Mouse (Mus musculus) stomach, postnatal 0 days (tissue): ENCODE results near the gene Slc25a17. TPM values are rescaled to one million over a fixed set of nuclear protein-coding genes. Genes with fewer than 3 reads are reported as not detected.

Experiments
- ATAC-seq: fragments of 200-750 bp; cut with Nextera tagmentation; 2 replicates; pipeline ENCODE4 v1.8.0; 2017; ENCODE audit not compliant: low FRiP score, low TSS enrichment
- DNase-seq: peaks from one replicate; pipeline ENCODE4 v3.0.0-alpha.2; 2016; ENCODE audit warnings: low spot score
- H3K27ac ChIP-seq: fragments of 300-500 bp; sonication (generic); replicated peaks from 2 replicates; pipeline ENCODE4 v1.5.1; 2014; ENCODE audit warnings: mild to moderate bottlenecking, control low read depth
- H3K27me3 ChIP-seq: fragments of 300-500 bp; sonication (generic); 2 replicates; pipeline ENCODE4 v1.6.1; 2014; ENCODE audit warnings: low read length; ENCODE audit not compliant: control insufficient read depth, insufficient read depth
- H3K36me3 ChIP-seq: fragments of 300-500 bp; sonication (generic); 2 replicates; pipeline ENCODE4 v1.6.1; 2014; ENCODE audit warnings: low read length, mixed read lengths; ENCODE audit not compliant: control insufficient read depth, insufficient read depth
- H3K4me1 ChIP-seq: fragments of 300-500 bp; sonication (generic); replicated peaks from 2 replicates; pipeline ENCODE4 v1.6.1; 2014; ENCODE audit warnings: antibody characterized with exemption; ENCODE audit not compliant: control insufficient read depth, insufficient read depth
- H3K4me2 ChIP-seq: fragments of 300-500 bp; sonication (generic); replicated peaks from 2 replicates; pipeline ENCODE4 v1.6.1; 2014; ENCODE audit warnings: low read depth, mild to moderate bottlenecking, control low read depth, moderate library complexity
- H3K4me3 ChIP-seq: fragments of 300-500 bp; sonication (generic); 2 replicates; pipeline ENCODE4 v1.5.1; 2014; ENCODE audit warnings: low read depth, low read length, control low read depth
- H3K9ac ChIP-seq: fragments of 300-500 bp; sonication (generic); 2 replicates; pipeline ENCODE4 v1.6.1; 2014; ENCODE audit warnings: mild to moderate bottlenecking, low read length, control low read depth, mixed read lengths
- H3K9me3 ChIP-seq: fragments of 300-500 bp; sonication (generic); 2 replicates; pipeline ENCODE4 v1.6.1; 2016; ENCODE audit warnings: low read length; ENCODE audit not compliant: control insufficient read depth
- CTCF ChIP-seq: IDR thresholded peaks from 2 replicates; pipeline ENCODE4 v1.5.1; 2016; ENCODE audit warnings: antibody characterized with exemption, low read depth, mild to moderate bottlenecking, moderate library complexity
- EP300 ChIP-seq: optimal IDR thresholded peaks from 2 replicates; pipeline ENCODE3; 2016; ENCODE audit warnings: antibody characterized with exemption
- WGBS: fragments of 180-500 bp; shearing (Covaris S2); extraction: QIAGEN DNeasy Blood & Tissue Kit; methylation state at CpG from one replicate; pipeline ENCODE4 v1.1.7; 2014; 5-methylcytosine and 5-hydroxymethylcytosine counted together
- polyA plus RNA-seq: library from polyadenylated mRNA; unstranded; fragments of >200 nt; fragmentation: Nextera tagmentation; extraction: Ambion mirVana; gene quantifications from 2 replicates; pipeline ENCODE4 v1.2.1, GENCODE M21; 2015

The Slc25a17 gene
- polyA plus RNA-seq, 1 experiment from 2014 or later: 85.1 TPM

GRCm38 (mm10) chr15:81332517-81332916 lies 28.1 kb downstream of the Slc25a17 start:
- no peaks in the 10 kb centered on the region for H3K9me3 ChIP-seq
- DNase-seq (no peak), ATAC-seq (no peak)
- no peaks in the 10 kb centered on the region for H3K4me1 ChIP-seq
- no peaks in the 10 kb centered on the region for H3K27me3 ChIP-seq
- H3K27ac ChIP-seq: no peak overlapping the region
- TF ChIP-seq CTCF: no peak
- no peak for TF ChIP-seq EP300
- H3K36me3 ChIP-seq: peaks cover 37% of the 10 kb centered on the region
- 87% methylated on average over 4 of the region's 4 CpGs for WGBS
- no peak overlapping the region for H3K4me3 ChIP-seq
- no peak overlapping the region for H3K9ac ChIP-seq
- no peak overlapping the region for H3K4me2 ChIP-seq

GRCm38 (mm10) chr15:81330816-81331433 lies 29.7 kb downstream of the Slc25a17 start:
- DNase-seq (no peak), ATAC-seq (no peak)
- WGBS: 35% methylated on average over 3 of the region's 3 CpGs
- no peak overlapping the region for H3K9ac ChIP-seq
- H3K4me2 ChIP-seq: no peak overlapping the region
- H3K36me3 ChIP-seq: peaks cover 41% of the 10 kb centered on the region
- no peaks in the 10 kb centered on the region for H3K9me3 ChIP-seq
- no peak overlapping the region; the same call in 1 of the 2 replicates for H3K27ac ChIP-seq
- H3K4me1 ChIP-seq: no peaks in the 10 kb centered on the region
- TF ChIP-seq CTCF (no peak), EP300 (no peak)
- no peak overlapping the region for H3K4me3 ChIP-seq
- no peaks in the 10 kb centered on the region for H3K27me3 ChIP-seq

GRCm38 (mm10) chr15:81329721-81330369 lies 30.8 kb downstream of the Slc25a17 start:
- Histone ChIP-seq H3K27ac (no peak overlapping the region), H3K27me3 (no peaks in the 10 kb centered on the region), H3K4me1 (no peaks in the 10 kb centered on the region), H3K9me3 (no peaks in the 10 kb centered on the region), H3K4me2 (no peak overlapping the region), H3K36me3 (peaks cover 41% of the 10 kb centered on the region), H3K9ac (no peak overlapping the region), H3K4me3 (no peak overlapping the region)
- ATAC-seq (no peak), DNase-seq (no peak)
- WGBS: 48% methylated on average over 5 of the region's 5 CpGs
- no peak for TF ChIP-seq EP300
- no peak for TF ChIP-seq CTCF

GRCm38 (mm10) chr15:81327501-81327900 lies 33.1 kb downstream of the Slc25a17 start:
- Histone ChIP-seq H3K4me3 (no peak overlapping the region), H3K4me2 (no peak overlapping the region), H3K9me3 (no peaks in the 10 kb centered on the region), H3K36me3 (peaks cover 28% of the 10 kb centered on the region; the same call in 1 of the 2 replicates), H3K9ac (no peak overlapping the region), H3K4me1 (no peaks in the 10 kb centered on the region), H3K27ac (no peak overlapping the region), H3K27me3 (no peaks in the 10 kb centered on the region)
- no peak for TF ChIP-seq CTCF
- no peak for TF ChIP-seq EP300
- DNase-seq (no peak), ATAC-seq (no peak)
- WGBS: 88% methylated on average over 7 of the region's 7 CpGs

GRCm38 (mm10) chr15:81324979-81325378 lies 35.6 kb downstream of the Slc25a17 start:
- peaks cover 28% of the 10 kb centered on the region for H3K36me3 ChIP-seq
- no peak for ATAC-seq
- no peak for DNase-seq
- no peak overlapping the region for H3K4me3 ChIP-seq
- H3K9ac ChIP-seq: no peak overlapping the region
- no peaks in the 10 kb centered on the region for H3K4me1 ChIP-seq
- no peaks in the 10 kb centered on the region for H3K9me3 ChIP-seq
- H3K27me3 ChIP-seq: no peaks in the 10 kb centered on the region
- TF ChIP-seq EP300: no peak
- TF ChIP-seq CTCF: no peak
- no peak overlapping the region for H3K27ac ChIP-seq
- WGBS: 64% methylated on average over 4 of the region's 4 CpGs
- no peak overlapping the region for H3K4me2 ChIP-seq

- Histone ChIP-seq H3K36me3 (peaks cover 25% of the 10 kb centered on the region), H3K27ac (no peak overlapping the region), H3K27me3 (no peaks in the 10 kb centered on the region), H3K4me2 (no peak overlapping the region), H3K4me1 (no peaks in the 10 kb centered on the region), H3K9me3 (no peaks in the 10 kb centered on the region), H3K9ac (no peak overlapping the region), H3K4me3 (no peak overlapping the region)
- DNase-seq (no peak), ATAC-seq (no peak)
- 91% methylated on average over 3 of the region's 3 CpGs for WGBS
- TF ChIP-seq CTCF (no peak), EP300 (no peak)
Observed at GRCm38 (mm10) chr15:81320137-81320536, 40.5 kb downstream of the Slc25a17 start.
